Mouse (Mus musculus) activated CD4-positive, CD25-positive, alpha-beta regulatory T cell, adult 4 months (primary cell): ENCODE measurements around the gene Itfg2. TPM values are rescaled to one million over a fixed set of nuclear protein-coding genes. Genes with fewer than 3 reads are reported as not detected.
A peak's percentile ranks its signal among the peaks of the same experiment; 100 is the strongest.

Experiments
- ATAC-seq: one replicate; pipeline ENCODE4 v1.8.0; 2017
- polyA plus RNA-seq, 2 experiments: library from polyadenylated mRNA; unstranded; fragments of 100-300 nt; shearing (Covaris generic); gene quantifications; one replicate each; pipeline ENCODE4 v1.2.1; 2017

Gene Itfg2
- polyA plus RNA-seq = 10 to 100 TPM; 17.6 to 20.6 TPM

- peak; percentile 94 for ATAC-seq
These were observed at the start of gene Itfg2 for GRCm38 (mm10) chr6:128424269-128425019. Gene Itfg2 (minus strand): TSS chr6:128424931.

DNA sequence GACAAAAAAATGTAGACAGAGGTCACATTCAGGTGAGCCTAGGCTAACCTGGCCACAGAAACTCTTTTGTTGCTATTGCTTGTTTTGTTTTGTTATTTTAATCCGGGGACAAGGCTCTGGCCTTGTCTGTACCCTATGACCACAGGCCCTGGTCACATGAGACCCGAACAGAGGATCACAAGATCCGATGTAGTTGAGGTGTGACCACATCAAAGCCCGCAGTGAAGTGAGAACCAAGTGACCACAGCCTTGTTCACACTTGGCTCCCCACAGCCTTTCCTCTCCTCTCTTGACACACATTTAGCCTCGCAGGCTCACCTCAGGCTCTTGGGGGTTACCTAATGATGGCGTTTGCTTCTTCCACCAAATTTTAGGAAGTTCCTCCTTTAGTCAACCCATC, 49.4 kb upstream of the Itfg2 start:
- ATAC-seq = no peak

DNA sequence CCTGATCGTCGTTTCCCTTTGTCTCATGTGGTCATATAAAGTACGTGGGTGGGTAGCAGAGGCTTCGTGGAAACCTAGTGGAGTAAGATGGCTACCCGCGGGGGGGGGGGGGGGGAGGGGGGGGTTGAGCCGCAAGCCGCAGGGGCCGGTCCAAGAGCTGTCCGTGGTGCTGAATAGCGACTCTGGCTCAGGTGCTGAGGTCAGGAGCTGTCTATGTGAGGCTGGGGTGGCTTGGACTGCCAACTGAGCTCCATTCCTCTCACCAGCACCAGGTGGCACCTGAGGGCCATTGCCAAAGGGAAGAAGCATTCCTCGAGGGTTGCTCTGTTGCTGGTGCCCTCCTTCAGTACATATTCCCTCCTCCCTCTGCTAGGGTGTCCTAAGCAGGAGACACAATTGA, 44.7 kb upstream of the Itfg2 start:
- ATAC-seq = no peak

DNA sequence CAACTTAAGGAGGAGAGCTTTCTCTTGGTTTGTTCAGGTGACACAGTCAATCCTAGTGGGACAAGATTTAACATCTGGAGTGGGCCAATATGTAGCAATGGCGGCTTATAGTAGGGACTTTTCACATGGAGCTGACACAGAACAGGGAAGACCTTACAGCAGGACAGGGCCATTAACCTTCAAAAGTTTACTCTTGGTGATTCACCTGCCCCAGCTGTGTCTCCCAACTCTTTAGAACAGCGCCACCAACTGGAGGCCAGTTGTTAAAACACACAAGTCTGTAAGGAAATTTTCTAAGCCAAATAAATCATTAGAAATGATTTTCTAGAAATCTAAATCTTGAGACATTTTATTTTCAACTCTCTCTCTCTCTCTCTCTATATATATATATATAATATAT, 42.6 kb upstream of the Itfg2 start:
- no peak for ATAC-seq

GRCm38 (mm10) chr6:128466563-128466962, 41.8 kb upstream of the Itfg2 start:
- ATAC-seq = no peak

GRCm38 (mm10) chr6:128466043-128466442, 41.3 kb upstream of the Itfg2 start:
- ATAC-seq = no peak

GRCm38 (mm10) chr6:128464996-128465395, 40.3 kb upstream of the Itfg2 start:
- no peak for ATAC-seq

DNA sequence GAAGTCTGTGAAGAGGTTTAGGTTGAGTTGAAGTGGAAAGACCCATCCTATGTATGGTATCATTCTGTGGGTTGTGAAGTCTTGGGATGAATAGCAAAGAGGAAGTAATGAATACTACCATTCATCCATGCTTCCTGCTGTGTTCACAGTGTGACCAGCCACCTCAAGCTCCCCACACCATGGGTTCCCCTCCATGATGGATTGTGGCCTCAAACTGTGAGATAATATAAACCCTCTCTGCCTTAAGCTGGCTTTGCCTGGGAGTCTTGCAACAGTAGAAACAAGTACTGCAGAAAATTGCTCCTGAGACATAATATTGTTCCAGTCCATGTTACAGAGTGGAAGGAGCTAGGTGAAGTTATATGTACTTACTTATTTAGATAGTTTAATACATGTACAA, 36.9 kb upstream of the Itfg2 start:
- no peak for ATAC-seq

- no peak for ATAC-seq
These were observed 36.2 kb upstream of the Itfg2 start for GRCm38 (mm10) chr6:128460729-128461503.

DNA sequence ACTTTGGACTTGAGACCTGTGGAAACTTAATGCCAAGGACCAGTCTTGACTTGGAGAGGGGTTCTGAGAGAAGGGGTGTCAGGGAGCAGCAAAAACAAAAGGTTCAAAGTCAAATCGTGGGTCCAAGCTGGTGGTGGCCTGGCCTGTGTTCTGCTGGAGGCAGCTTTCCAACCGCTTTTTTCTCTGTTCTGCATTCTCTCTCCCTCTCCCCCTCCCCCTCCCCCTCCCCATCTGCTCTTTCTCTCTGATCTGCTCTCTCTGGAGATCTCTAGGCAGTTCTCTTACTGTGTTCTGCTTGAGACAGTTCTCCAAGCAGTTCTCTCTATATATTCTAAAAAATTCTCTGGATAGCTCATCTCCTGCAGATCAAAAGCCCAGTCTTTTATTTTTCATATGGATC, 35.6 kb upstream of the Itfg2 start:
- no peak for ATAC-seq

GRCm38 (mm10) chr6:128457186-128457585, 32.5 kb upstream of the Itfg2 start:
- ATAC-seq = no peak

GRCm38 (mm10) chr6:128455835-128456605, 31.3 kb upstream of the Itfg2 start:
- no peak for ATAC-seq

GRCm38 (mm10) chr6:128447063-128447462, 22.3 kb upstream of the Itfg2 start:
- no peak for ATAC-seq

DNA sequence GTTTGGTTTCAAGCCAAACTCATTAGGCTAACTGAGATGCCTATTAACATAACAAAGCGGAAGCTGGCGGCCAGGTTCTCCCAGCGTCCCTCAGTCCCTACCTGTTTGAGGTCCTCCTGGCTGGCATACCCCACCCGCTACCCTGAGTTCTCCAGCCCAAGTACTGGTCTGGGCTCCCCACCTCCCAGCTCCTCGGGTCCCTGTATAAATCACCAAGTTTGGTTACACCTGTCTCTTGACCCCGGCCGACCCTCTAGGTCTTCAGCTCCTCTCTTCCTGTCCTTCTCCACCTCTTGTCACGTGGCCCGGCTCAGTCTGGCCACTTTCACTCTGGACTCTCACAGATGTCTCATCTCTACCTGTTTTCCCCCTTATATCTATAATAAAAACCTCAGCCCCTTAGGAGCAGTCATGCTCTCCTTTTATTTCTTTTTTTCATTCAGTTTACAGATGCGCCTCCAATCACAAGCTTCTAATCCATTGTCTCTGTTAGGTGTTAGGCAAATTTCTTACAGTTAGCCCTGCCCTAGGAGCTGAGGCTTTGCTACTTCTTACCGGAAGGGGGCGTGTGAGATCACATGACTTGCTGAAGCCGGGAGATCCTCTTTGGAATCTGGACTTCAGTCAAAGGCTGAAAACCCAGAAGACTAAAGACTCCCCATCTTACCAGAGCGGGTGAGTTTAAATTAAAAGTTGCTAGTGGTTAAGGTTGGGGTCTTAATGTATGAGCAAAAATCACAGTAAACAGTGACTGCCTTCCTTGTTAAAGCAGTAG, 21.2 kb upstream of the Itfg2 start:
- ATAC-seq = no peak

DNA sequence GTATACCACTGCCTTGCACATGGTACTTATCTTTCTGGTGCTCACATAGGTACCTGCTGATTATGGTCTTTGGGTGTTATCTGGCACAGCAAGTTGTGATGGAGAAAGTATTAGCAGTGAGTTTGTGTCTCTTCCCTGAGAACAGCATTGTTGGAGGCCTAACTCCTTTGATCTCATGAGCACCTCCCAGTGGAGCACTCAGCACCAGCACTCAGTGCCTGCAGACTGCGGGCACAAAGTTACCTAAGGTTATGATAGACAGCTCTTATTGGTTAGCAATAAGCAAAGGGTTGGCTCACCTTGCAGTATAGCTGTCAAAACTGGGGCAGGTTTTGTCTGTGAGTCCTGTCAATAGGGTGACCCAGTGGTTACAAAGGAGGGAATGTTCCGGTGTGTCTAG, 15.5 kb upstream of the Itfg2 start:
- no peak for ATAC-seq

DNA sequence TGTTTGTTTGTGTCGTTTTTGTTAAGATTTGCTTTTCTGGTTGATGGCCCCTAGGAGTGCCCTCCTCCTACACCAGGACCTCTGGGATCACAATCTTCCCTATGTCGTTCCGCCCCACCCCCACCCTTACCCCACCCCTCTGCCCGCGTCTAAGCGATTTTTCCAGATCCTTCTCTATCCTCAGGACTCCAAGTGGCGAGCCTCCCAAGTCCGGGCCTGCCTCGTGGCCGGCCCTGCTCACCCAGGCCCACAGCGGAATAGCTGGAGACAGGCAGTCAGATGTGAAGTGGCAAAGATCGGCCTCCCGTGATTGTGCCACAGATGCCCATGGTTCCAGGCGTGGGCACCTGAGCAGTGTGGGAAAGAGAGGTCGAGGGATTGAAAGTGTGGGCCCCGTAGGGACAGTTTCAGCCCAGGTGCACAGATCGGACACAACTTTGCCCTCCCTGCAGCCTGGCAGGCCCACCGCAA, 14.2 kb upstream of the Itfg2 start:
- no peak for ATAC-seq

GRCm38 (mm10) chr6:128438317-128438870, 13.7 kb upstream of the Itfg2 start, which contains the start of gene Fkbp4:
Gene Fkbp4 (minus strand): TSS chr6:128438677.
- ATAC-seq = peak; percentile 98

- ATAC-seq = peak; percentile 21
These were observed 13.1 kb upstream of the Itfg2 start for GRCm38 (mm10) chr6:128437731-128438316.

GRCm38 (mm10) chr6:128437288-128437687, 12.6 kb upstream of the Itfg2 start:
- no peak for ATAC-seq

GRCm38 (mm10) chr6:128436356-128437005, 11.8 kb upstream of the Itfg2 start:
- ATAC-seq = no peak

DNA sequence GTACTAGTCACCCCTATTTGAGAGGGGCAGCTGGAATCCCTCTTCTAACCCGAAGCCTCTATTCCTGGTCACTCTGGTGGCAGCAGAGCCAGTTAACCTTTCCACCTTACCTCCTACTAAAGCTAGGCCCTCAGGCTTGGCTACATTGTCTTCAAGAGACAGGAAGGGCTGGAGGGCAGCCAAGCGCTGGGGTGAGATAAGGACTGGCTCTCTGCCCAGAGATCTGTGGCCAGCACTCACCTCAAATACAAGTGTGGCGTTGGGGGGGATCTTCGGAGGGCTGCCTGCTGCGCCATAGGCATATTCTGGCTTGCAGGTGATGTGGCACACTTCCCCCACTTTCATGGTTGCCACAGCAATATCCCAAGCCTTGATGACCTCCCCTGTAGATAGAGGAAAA, 10.7 kb upstream of the Itfg2 start:
- no peak for ATAC-seq
